8 mouse cellular contexts compared by ENCODE assay signal in genomic region chr7:27325697-27326096, GRCm38 (mm10). TPM values are rescaled to one million over a fixed set of nuclear protein-coding genes. Genes with fewer than 3 reads are reported as not detected.
DNase-seq lines count a peak whose midpoint lies in the region; ATAC-seq and TF ChIP-seq lines count a peak whose summit lies in the region.

No protein-coding gene starts in this region.

- H3K27me3 ChIP-seq in intestine, embryonic 16.5 days (replicated peaks; ENCODE audit: control insufficient read depth, insufficient read depth, low read length) = peaks cover 15% of the 10 kb centered on the region; the same call in 1 of the 2 replicates
- H3K27me3 ChIP-seq in liver, postnatal 0 days (ENCODE audit: insufficient read depth, low read length) = peaks cover 61% of the 10 kb centered on the region
- H3K27me3 ChIP-seq in neural tube, embryonic 14.5 days (ENCODE audit: control insufficient read depth, insufficient read depth, low read length) = peaks cover 54% of the 10 kb centered on the region

- intact Hi-C loops in left cerebral cortex, postnatal 25 days (cut with DNase I) = no loop called here

- H3K4me1 ChIP-seq in intestine, embryonic 16.5 days (ENCODE audit: control insufficient read depth, insufficient read depth, low read length) = peaks cover 26% of the 10 kb centered on the region
- peaks cover 16% of the 10 kb centered on the region for H3K4me1 ChIP-seq in liver, postnatal 0 days (ENCODE audit: insufficient read depth)
- H3K4me1 ChIP-seq in neural tube, embryonic 14.5 days (ENCODE audit: control insufficient read depth, insufficient read depth, low read length) = 0 out of 2 replicates have a peak, but pooled peaks cover 3% of the 10 kb centered on the region

- no peak for TF ChIP-seq CTCF in liver, postnatal 0 days (IDR thresholded peaks at IDR 0.05; ENCODE audit: low read depth)

- DNase-seq in R1 (ENCODE audit: low read depth, low spot score) = peak; percentile 96
- peak; percentile 43 to 50 for DNase-seq in cerebellum, postnatal 36 days
- DNase-seq in heart, adult 11 months = peak; percentile 99
- DNase-seq in liver, postnatal 0 days = no peak
- no peak for DNase-seq in frontal cortex, adult 2 months (ENCODE audit: extremely low spot score in 1 of 2, low spot score in 1 of 2)
- no peak for DNase-seq in left cerebral cortex, postnatal 25 days (ENCODE audit: low spot score in 2 of 2)

- WGBS in intestine, embryonic 16.5 days = 15% methylated on average over 24 of the region's 24 CpGs
- 6% methylated on average over 24 of the region's 24 CpGs for WGBS in liver, postnatal 0 days (ENCODE audit: insufficient replicate concordance)
- 1% methylated on average over 24 of the region's 24 CpGs for WGBS in neural tube, embryonic 14.5 days

- H3K36me3 ChIP-seq in intestine, embryonic 16.5 days (ENCODE audit: control insufficient read depth, insufficient read depth, low read length) = 0 out of 2 replicates have a peak, but pooled peaks cover 2% of the 10 kb centered on the region
- H3K36me3 ChIP-seq in liver, postnatal 0 days (replicated peaks; ENCODE audit: insufficient read depth, low read length) = no peaks in the 10 kb centered on the region
- no peaks in the 10 kb centered on the region for H3K36me3 ChIP-seq in neural tube, embryonic 14.5 days (ENCODE audit: control insufficient read depth, insufficient read depth, low read length)

- peak; percentile 41; the same call in 1 of the 2 replicates for ATAC-seq in intestine, embryonic 16.5 days
- peak; percentile 22; the same call in 1 of the 2 replicates for ATAC-seq in liver, postnatal 0 days
- peak; percentile 39; the same call in 1 of the 2 replicates for ATAC-seq in neural tube, embryonic 14.5 days (ENCODE audit: low read depth)

- H3K9me3 ChIP-seq in intestine, embryonic 16.5 days (ENCODE audit: control insufficient read depth, low read length) = no peaks in the 10 kb centered on the region
- no peaks in the 10 kb centered on the region for H3K9me3 ChIP-seq in liver, postnatal 0 days (ENCODE audit: low read length)
- H3K9me3 ChIP-seq in neural tube, embryonic 14.5 days (ENCODE audit: control insufficient read depth, low read length) = no peaks in the 10 kb centered on the region

- peak overlapping the region; percentile 56 for H3K9ac ChIP-seq in intestine, embryonic 16.5 days (ENCODE audit: low read depth, low read length)
- H3K9ac ChIP-seq in liver, postnatal 0 days (replicated peaks) = no peak overlapping the region
- H3K9ac ChIP-seq in neural tube, embryonic 14.5 days (replicated peaks; ENCODE audit: low read depth, low read length) = 0 out of 2 replicates have a peak overlapping the region, but pooled peaks have one; percentile 28

- H3K4me3 ChIP-seq in intestine, embryonic 16.5 days (ENCODE audit: low read length) = peak overlapping the region; percentile 37
- no peak overlapping the region for H3K4me3 ChIP-seq in liver, postnatal 0 days (ENCODE audit: low read depth, low read length)
- H3K4me3 ChIP-seq in neural tube, embryonic 14.5 days (ENCODE audit: low read depth, low read length) = peak overlapping the region; percentile 21; the same call in 1 of the 2 replicates

- no peak for TF ChIP-seq EP300 in liver, postnatal 0 days (IDR thresholded peaks at IDR 0.05; ENCODE audit: low read depth)

- H3K27ac ChIP-seq in intestine, embryonic 16.5 days (ENCODE audit: low read length) = no peak overlapping the region
- H3K27ac ChIP-seq in liver, postnatal 0 days (ENCODE audit: low read depth) = no peak overlapping the region
- no peak overlapping the region for H3K27ac ChIP-seq in neural tube, embryonic 14.5 days (ENCODE audit: low read depth, low read length)

- peak overlapping the region; percentile 47 for H3K4me2 ChIP-seq in intestine, embryonic 16.5 days (ENCODE audit: low read depth, low read length)
- peak overlapping the region; percentile 56 for H3K4me2 ChIP-seq in liver, postnatal 0 days (ENCODE audit: low read depth, low read length)
- peak overlapping the region; percentile 38; the same call in 1 of the 2 replicates for H3K4me2 ChIP-seq in neural tube, embryonic 14.5 days (ENCODE audit: low read depth, low read length)

RNA-seq across cellular contexts. Expression of gene Ltbp4, which starts 11.8 kb away (rescaled TPM):
- polyA plus RNA-seq in intestine, embryonic 16.5 days (2015; fragmentation: Nextera tagmentation; extraction: Ambion mirVana) = 70.2 and 79.2 TPM in 2 replicates
- polyA plus RNA-seq in liver, postnatal 0 days (2015; fragmentation: Nextera tagmentation; extraction: Ambion mirVana) = 7.2 and 9.2 TPM in 2 replicates
- polyA plus RNA-seq in neural tube, embryonic 14.5 days (2014; fragmentation: Nextera tagmentation; extraction: Ambion mirVana) = 5.8 and 11.5 TPM in 2 replicates
- polyA plus RNA-seq in frontal cortex, adult 2 months (2012; rRNA removed) = 68.8 and 69.8 TPM in 2 replicates
- total RNA-seq in left cerebral cortex, postnatal 25 days (2021) = 10 to 100 TPM; 46.7 to 50.4 TPM

RNA-seq across cellular contexts. Expression of gene Shkbp1, which starts 30.1 kb away (rescaled TPM):
- polyA plus RNA-seq in intestine, embryonic 16.5 days (2015; fragmentation: Nextera tagmentation; extraction: Ambion mirVana) = 35.6 and 37.8 TPM in 2 replicates
- polyA plus RNA-seq in liver, postnatal 0 days (2015; fragmentation: Nextera tagmentation; extraction: Ambion mirVana) = 9.5 and 10.9 TPM in 2 replicates
- polyA plus RNA-seq in neural tube, embryonic 14.5 days (2014; fragmentation: Nextera tagmentation; extraction: Ambion mirVana) = 29.6 and 35.6 TPM in 2 replicates
- 58.4 and 62.8 TPM in 2 replicates for polyA plus RNA-seq in frontal cortex, adult 2 months (2012; rRNA removed)
- total RNA-seq in left cerebral cortex, postnatal 25 days (2021) = 10 to 100 TPM; 21.7 to 31.2 TPM

RNA-seq across cellular contexts. Expression of gene Gm20479, which starts 31.5 kb away (rescaled TPM):
- 1.6 TPM in 1 of 2 replicates, not detected in the other for polyA plus RNA-seq in intestine, embryonic 16.5 days (2015; fragmentation: Nextera tagmentation; extraction: Ambion mirVana)
- 1.1 TPM in 1 of 2 replicates, not detected in the other for polyA plus RNA-seq in liver, postnatal 0 days (2015; fragmentation: Nextera tagmentation; extraction: Ambion mirVana)
- polyA plus RNA-seq in neural tube, embryonic 14.5 days (2014; fragmentation: Nextera tagmentation; extraction: Ambion mirVana) = not detected in 2 replicates
- 0.25 TPM in 1 of 2 replicates, not detected in the other for polyA plus RNA-seq in frontal cortex, adult 2 months (2012; rRNA removed)
- total RNA-seq in left cerebral cortex, postnatal 25 days (2021) = not detected

Comparison
In these comparisons a context has a peak if more than half of its experiments do, and no peak if none do; other contexts are left out.
1. DNase-seq: peak in R1 (single experiment), cerebellum, postnatal 36 days (2 of 2) and heart, adult 11 months (single experiment); none in liver, postnatal 0 days (single experiment), frontal cortex, adult 2 months (0 of 2) and left cerebral cortex, postnatal 25 days (0 of 2).
2. Peak in every context shown above with its lines, with median percentiles within 50 percentile points of each other: ATAC-seq and H3K4me2 ChIP-seq.